Mouse (Mus musculus) spleen, adult 2 months (tissue): ENCODE results near the gene Phf12. TPM values are rescaled to one million over a fixed set of nuclear protein-coding genes. Genes with fewer than 3 reads are reported as not detected.
"Not testable (repeated sequence)": the region's sequence is repeated elsewhere in the genome, so short reads cannot be mapped to it uniquely, and the experiment has no call there.

Experiments
- DNase-seq, 2 experiments: peaks; one replicate each; pipeline versions ENCODE4 v3.0.0 to v3.0.0-alpha.2; 2012 to 2021; ENCODE audit warnings: low spot score in 2 of 2, low read depth in 1 of 2
- H3K27ac ChIP-seq: fragments of 200-500 bp; 2 replicates; pipeline ENCODE4 v1.5.1; 2012; ENCODE audit warnings: low read length, inconsistent platforms; ENCODE audit not compliant: insufficient read depth
- H3K27me3 ChIP-seq: fragments of 200-500 bp; 2 replicates; pipeline ENCODE4 v1.6.1; 2012; ENCODE audit warnings: mild to moderate bottlenecking, moderate library complexity, low read length, inconsistent platforms; ENCODE audit not compliant: control insufficient read depth, insufficient read depth
- H3K36me3 ChIP-seq: fragments of 200-500 bp; 2 replicates; pipeline ENCODE4 v1.6.1; 2012; ENCODE audit warnings: mild to moderate bottlenecking, low read length, inconsistent platforms; ENCODE audit not compliant: control insufficient read depth, insufficient read depth
- H3K4me1 ChIP-seq: fragments of 200-500 bp; 2 replicates; pipeline ENCODE4 v1.6.1; 2011; ENCODE audit warnings: inconsistent platforms; ENCODE audit not compliant: control insufficient read depth, insufficient read depth, insufficient read length
- H3K4me3 ChIP-seq: fragments of 200-500 bp; 2 replicates; pipeline ENCODE4 v1.5.1; 2011; ENCODE audit warnings: mild to moderate bottlenecking, inconsistent platforms; ENCODE audit not compliant: insufficient read depth, insufficient read length; ENCODE audit errors: extremely low read depth
- CTCF ChIP-seq: fragments of 200-500 bp; IDR thresholded peaks from 2 replicates; pipeline ENCODE4 v1.5.1; 2011; ENCODE audit warnings: mild to moderate bottlenecking, inconsistent platforms; ENCODE audit not compliant: insufficient read depth, insufficient read length, insufficient replicate concordance; ENCODE audit errors: extremely low read depth
- POLR2A ChIP-seq: fragments of 200-500 bp; IDR thresholded peaks from 2 replicates; pipeline ENCODE4 v1.6.1; 2011; ENCODE audit warnings: low read depth, low read length, inconsistent platforms
- WGBS: fragments of 180-500 bp; shearing (Covaris S2); methylation state at CpG from one replicate; pipeline ENCODE4 v1.1.7; 2018; 5-methylcytosine and 5-hydroxymethylcytosine counted together
- polyA plus RNA-seq: library from polyadenylated mRNA; depleted of rRNA; stranded (reverse); fragments of >200 nt; gene quantifications from 2 replicates; pipeline ENCODE4 v1.2.3, GENCODE M21; 2012

The Phf12 gene
- polyA plus RNA-seq, 1 experiment = 65.4 TPM

- H3K27me3 ChIP-seq = no peaks in the 10 kb centered on the region
- peak in 1 of 2 experiments; percentile 49 for DNase-seq
Measured at GRCm38 (mm10) chr11:78037831-78038752, 55.5 kb downstream of the Phf12 start, which contains the start of gene Flot2. TSS of gene Flot2 (plus strand) at chr11:78037931.

GRCm38 (mm10) chr11:78040878-78041277 lies 58.3 kb downstream of the Phf12 start:
- no peak overlapping the region for H3K4me3 ChIP-seq
- DNase-seq = no peak
- H3K4me1 ChIP-seq = peaks cover 4% of the 10 kb centered on the region; the same call in 1 of the 2 replicates
- no peak overlapping the region for H3K27ac ChIP-seq
- H3K36me3 ChIP-seq = no peaks in the 10 kb centered on the region
- H3K27me3 ChIP-seq = no peaks in the 10 kb centered on the region
- WGBS = 66% methylated on average over 2 of the region's 2 CpGs
- TF ChIP-seq POLR2A (no peak), CTCF (no peak)

More at GRCm38 (mm10) chr11:78037831-78038752, 55.5 kb downstream of the Phf12 start, which contains the start of gene Flot2:
- peaks cover 4% of the 10 kb centered on the region; the same call in 1 of the 2 replicates for H3K4me1 ChIP-seq
- peak within 1 kb of the TSS; percentile 75 for H3K4me3 ChIP-seq
- WGBS = 4% methylated on average over 55 of the region's 55 CpGs
- no peaks in the 10 kb centered on the region for H3K36me3 ChIP-seq
- H3K27ac ChIP-seq = peak within 1 kb of the TSS; percentile 24; the same call in 1 of the 2 replicates
- no peak for TF ChIP-seq CTCF
- no peak for TF ChIP-seq POLR2A

- not testable (repeated sequence) for H3K4me1 ChIP-seq, DNase-seq, H3K27ac ChIP-seq, H3K27me3 ChIP-seq, H3K36me3 ChIP-seq, H3K4me3 ChIP-seq
- 91% methylated on average over 4 of the region's 4 CpGs for WGBS
Measured at GRCm38 (mm10) chr11:78042290-78042870, 59.8 kb downstream of the Phf12 start.

- Histone ChIP-seq H3K27ac (no peak overlapping the region), H3K36me3 (no peaks in the 10 kb centered on the region), H3K27me3 (no peaks in the 10 kb centered on the region), H3K4me1 (no peaks in the 10 kb centered on the region), H3K4me3 (no peak overlapping the region)
- no peak for TF ChIP-seq POLR2A
- TF ChIP-seq CTCF = no peak
- WGBS = 65% methylated on average over 5 of the region's 5 CpGs
- DNase-seq = no peak
Measured at GRCm38 (mm10) chr11:78044758-78045251, 62.3 kb downstream of the Phf12 start.

- H3K4me3 ChIP-seq, H3K4me1 ChIP-seq, H3K36me3 ChIP-seq, H3K27ac ChIP-seq, H3K27me3 ChIP-seq, DNase-seq: not testable (repeated sequence)
- WGBS = 90% methylated on average over 4 of the region's 4 CpGs
Measured at GRCm38 (mm10) chr11:78048637-78049036, 66.1 kb downstream of the Phf12 start.

- Histone ChIP-seq H3K27me3 (no peaks in the 10 kb centered on the region), H3K4me1 (no peaks in the 10 kb centered on the region), H3K4me3 (no peak overlapping the region), H3K27ac (no peak overlapping the region), H3K36me3 (peaks cover 2% of the 10 kb centered on the region)
- 87% methylated on average over 8 of the region's 8 CpGs for WGBS
- no peak for DNase-seq
- TF ChIP-seq POLR2A = no peak
Measured at GRCm38 (mm10) chr11:78053078-78053477, 70.5 kb downstream of the Phf12 start.

GRCm38 (mm10) chr11:78056946-78057345 lies 74.4 kb downstream of the Phf12 start:
- no peak for DNase-seq
- Histone ChIP-seq H3K36me3 (peaks cover 5% of the 10 kb centered on the region), H3K4me1 (no peaks in the 10 kb centered on the region), H3K27ac (no peak overlapping the region), H3K27me3 (no peaks in the 10 kb centered on the region), H3K4me3 (no peak overlapping the region)
- 58% methylated on average over 8 of the region's 8 CpGs for WGBS
- TF ChIP-seq POLR2A (no peak), CTCF (no peak)
